Mouse (Mus musculus) bone marrow, adult 2 months (tissue): Measurements from ENCODE around the gene Nrg3.

ENCODE experiments used
- CTCF ChIP-seq: fragments of 200-500 bp; IDR thresholded peaks from 2 replicates; pipeline ENCODE4 v1.5.1; 2011; ENCODE audit warnings: low read length, control low read depth; ENCODE audit not compliant: control insufficient read depth, insufficient read depth
- POLR2A ChIP-seq: fragments of 200-500 bp; IDR thresholded peaks from 2 replicates; pipeline ENCODE4 v1.6.1; 2011; ENCODE audit warnings: low read depth, mild to moderate bottlenecking, control low read depth, low read length, borderline replicate concordance; ENCODE audit not compliant: control insufficient read depth

- TF ChIP-seq POLR2A: no peak
- TF ChIP-seq CTCF: no peak
These were observed 906.7 kb downstream of the Nrg3 start for GRCm38 (mm10) chr14:38566182-38566581.
